Mouse (Mus musculus): ENCODE data around the gene Cdh6.

GRCm38 (mm10) chr15:13030641-13031040, 142.8 kb downstream of the Cdh6 start:
- TF ChIP-seq POLR2A (IDR thresholded peaks at IDR 0.05; ENCODE audit: extremely low read depth, insufficient read depth, low read length) (no peak), CTCF (IDR thresholded peaks at IDR 0.05; ENCODE audit: extremely low read depth, insufficient read depth, low read length) (no peak)
